Mouse (Mus musculus) spleen, embryonic (tissue): ENCODE data around the gene Tnrc6a.

Experiments
- CTCF ChIA-PET: fragments of 350-600 bp; sonication (Branson Sonifier 250); formaldehyde crosslinking; loops from one replicate; lab custom pipeline; 2022; lab: Charles Lee

Gene Tnrc6a

DNA sequence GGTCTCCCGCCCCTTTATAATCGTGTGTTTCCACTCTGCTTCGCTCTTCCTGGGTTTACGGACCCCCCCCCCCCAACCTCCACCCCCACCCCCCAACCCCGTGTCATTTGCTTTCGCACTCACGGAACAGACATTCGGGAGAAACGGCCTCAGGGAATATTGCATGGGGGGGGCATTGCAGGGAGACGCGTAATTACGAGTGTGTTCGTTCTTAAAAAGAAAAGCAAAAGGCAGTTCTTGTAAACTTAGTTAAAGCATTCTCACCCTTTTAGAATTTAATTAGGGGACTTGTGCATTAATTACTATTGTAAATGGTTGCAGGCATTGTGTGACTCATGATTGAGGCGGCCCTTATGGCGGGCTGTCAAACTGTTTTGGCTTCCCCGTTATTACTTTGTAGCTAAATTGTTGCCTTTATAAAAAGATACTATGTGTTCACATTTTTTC is 1.1 kb downstream of the Tnrc6a start:
- CTCF ChIA-PET, result no interaction called here

- CTCF ChIA-PET, result interaction anchor here (0.6 kb wide), 1 partner anchor 13 kb away, joined by 3 read pairs; no protein-coding TSS in a partner anchor
Measured at GRCm38 (mm10) chr7:123126056-123126455, 2.4 kb downstream of the Tnrc6a start.

GRCm38 (mm10) chr7:123127301-123127700 is 3.6 kb downstream of the Tnrc6a start:
- CTCF ChIA-PET, result no interaction called here

DNA sequence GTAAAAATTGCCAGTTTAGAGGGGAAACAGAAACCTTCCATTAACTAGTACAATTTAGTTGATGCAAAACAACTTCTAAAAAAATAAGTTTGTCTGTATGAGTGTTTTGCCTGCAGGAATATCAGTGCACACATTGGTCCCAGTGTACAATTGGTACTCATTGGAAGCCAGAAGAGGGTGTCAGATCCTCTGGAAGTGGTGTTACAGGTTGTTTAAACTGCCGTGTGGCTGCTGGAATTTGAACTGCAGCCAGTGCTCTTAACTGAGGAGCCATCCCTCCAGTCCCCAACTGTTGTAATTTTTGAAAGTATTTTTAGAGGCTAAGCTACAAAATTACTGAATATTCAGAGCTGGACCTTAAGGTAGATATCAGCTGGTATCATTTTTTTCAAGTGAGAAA is 4.3 kb downstream of the Tnrc6a start:
- CTCF ChIA-PET, result no interaction called here

DNA sequence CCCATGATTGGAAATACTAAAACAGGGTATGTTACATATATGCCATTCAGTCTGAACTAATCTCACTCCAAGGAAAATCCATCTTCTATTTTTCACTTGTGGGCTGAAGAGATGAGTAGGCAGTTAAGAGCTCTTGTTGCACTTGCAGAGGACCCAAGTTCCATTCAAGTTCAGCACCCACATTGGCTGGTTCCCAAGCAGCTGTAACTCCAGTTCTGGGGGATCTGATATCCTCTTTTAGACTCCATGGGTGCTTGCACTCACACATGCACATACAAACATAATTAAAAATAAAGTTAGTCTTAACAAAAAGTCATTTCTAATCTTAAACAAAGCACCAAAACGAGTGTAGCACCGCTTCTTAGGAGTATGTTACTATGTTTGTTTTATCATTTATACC is 5.4 kb downstream of the Tnrc6a start:
- CTCF ChIA-PET, result interaction anchor here (0.6 kb wide), 1 partner anchor 663 kb away, joined by 3 read pairs; no protein-coding TSS in a partner anchor

DNA sequence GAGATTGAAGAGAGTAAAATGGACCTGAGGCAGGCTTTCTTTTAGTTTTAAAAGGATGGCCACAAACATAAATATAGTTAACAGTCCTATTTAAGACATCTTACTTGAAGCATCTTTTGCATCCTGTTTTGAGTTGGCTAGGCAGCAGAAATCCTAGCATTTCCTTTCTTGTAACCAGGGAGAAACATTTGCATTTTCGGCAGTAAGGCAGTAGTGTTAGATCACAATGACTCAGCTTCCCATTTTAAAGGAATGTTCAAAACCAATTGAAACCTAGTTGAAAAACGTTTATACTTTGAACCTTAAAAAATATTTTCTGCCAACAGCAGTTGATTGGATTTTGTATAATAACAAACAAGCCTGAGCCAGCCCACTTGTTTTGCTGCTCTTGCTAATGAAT is 6.5 kb downstream of the Tnrc6a start:
- CTCF ChIA-PET, result no interaction called here

GRCm38 (mm10) chr7:123132401-123132800 is 8.7 kb downstream of the Tnrc6a start:
- CTCF ChIA-PET, result no interaction called here

DNA sequence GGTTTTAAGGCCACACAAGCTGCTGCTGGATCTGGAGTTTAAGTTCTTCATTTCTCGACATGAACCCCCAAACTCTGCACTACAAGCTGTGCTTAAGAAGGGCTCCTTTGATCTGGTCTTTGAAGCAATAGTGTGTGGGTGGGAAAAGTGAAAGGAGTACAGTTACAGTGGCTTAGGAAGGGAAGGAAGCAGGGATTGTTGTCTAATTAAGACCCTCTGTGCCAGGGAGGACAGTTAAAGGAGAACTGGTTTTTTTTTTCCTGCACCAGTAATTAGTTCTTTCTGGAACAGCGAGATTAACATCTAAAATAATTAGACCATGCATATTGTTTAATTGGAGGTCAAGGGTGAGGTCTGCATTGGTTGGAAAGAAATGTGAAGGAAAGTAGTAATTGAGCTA is 11.2 kb downstream of the Tnrc6a start:
- CTCF ChIA-PET, result interaction anchor here (0.7 kb wide), 1 partner anchor 137 kb away, joined by 4 read pairs; no protein-coding TSS in a partner anchor

GRCm38 (mm10) chr7:123135655-123136054 is 12.0 kb downstream of the Tnrc6a start:
- CTCF ChIA-PET, result interaction anchor here (0.7 kb wide), 1 partner anchor 138 kb away, joined by 4 read pairs; no protein-coding TSS in a partner anchor

DNA sequence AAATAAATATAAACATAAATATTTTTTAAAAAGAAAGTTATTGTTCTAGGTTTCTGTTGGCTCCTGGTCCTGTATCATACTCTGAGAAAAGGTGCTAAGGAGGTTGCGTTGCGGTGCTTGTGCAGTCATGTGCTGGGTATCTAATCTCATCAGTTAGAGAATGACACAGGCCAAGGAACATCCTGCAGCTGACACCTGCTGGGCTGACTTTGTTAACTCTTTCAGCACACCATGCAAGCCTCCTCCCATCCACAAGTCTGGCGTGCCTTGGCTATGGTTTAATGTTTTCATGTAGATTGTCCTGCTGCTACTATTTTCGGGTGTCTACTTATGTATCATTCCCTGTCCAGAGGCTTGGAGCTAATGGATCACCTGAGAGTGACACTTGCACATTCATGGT is 14.3 kb downstream of the Tnrc6a start:
- CTCF ChIA-PET, result no interaction called here

GRCm38 (mm10) chr7:123146141-123146846 is 22.6 kb downstream of the Tnrc6a start:
- CTCF ChIA-PET, result no interaction called here

DNA sequence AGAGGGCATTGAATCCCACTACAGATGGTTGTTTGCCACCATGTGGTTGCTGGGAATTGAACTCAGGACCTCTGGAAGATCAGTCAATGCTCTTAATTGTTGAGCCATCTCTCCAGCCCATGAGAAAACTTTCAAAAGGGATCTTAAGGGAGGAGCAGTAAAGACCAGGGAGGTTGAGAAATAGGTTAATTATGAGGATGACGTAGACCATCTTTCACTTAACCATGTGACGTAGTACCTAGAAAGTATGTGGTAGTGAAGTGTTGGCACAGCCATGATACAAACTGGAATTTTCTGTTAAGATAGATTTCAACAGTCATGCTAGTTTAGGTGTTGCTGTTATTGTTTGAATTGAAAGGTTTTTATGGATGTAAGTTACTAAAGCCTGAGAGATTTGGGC is 24.1 kb downstream of the Tnrc6a start:
- CTCF ChIA-PET, result interaction anchor here (0.6 to 0.7 kb wide), 2 partner anchors 9 to 515 kb away, joined by 3 to 4 read pairs; no protein-coding TSS in a partner anchor

DNA sequence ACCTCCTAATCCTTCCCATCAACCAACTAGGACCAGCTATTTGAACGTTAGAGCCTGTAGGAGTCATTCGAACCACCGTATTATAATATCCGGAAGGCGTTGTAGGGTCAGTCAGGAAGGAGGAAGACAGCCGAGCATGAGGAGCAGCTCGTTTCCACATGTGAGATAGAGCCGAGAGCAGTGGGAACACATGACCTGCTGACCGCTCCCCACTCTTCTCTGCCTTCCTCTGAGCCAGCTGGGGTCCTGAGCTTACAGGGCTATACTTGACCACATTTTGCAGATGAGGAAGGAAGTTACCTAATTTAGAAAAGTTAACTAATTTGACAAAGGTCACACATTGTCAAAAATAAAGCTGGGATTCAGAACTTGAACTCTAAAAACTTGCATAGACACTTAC is 25.2 kb downstream of the Tnrc6a start:
- CTCF ChIA-PET, result no interaction called here

GRCm38 (mm10) chr7:123162346-123162745 is 38.7 kb downstream of the Tnrc6a start:
- CTCF ChIA-PET, result interaction anchor here (0.5 kb wide), 1 partner anchor 59 kb away, joined by 4 read pairs; no protein-coding TSS in a partner anchor

DNA sequence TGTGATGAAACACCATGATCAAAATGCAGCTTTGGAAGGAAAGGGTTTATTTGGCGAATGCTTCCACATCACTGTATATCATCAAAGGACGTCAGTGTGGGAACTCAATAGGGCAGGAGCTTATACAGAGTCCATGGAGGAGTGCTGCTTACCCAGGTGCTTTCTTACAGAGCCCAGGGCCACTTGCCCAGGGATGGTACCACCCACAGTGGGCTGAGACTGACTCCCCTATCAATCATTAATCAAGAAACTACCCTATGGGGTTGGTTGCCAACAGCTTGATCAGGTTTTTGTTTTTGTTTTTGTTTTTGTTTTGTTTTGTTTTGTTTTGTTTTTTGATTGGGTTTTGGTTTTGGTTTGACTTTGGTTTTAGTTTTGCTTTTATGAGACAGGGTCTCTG is 43.8 kb downstream of the Tnrc6a start:
- CTCF ChIA-PET, result no interaction called here

DNA sequence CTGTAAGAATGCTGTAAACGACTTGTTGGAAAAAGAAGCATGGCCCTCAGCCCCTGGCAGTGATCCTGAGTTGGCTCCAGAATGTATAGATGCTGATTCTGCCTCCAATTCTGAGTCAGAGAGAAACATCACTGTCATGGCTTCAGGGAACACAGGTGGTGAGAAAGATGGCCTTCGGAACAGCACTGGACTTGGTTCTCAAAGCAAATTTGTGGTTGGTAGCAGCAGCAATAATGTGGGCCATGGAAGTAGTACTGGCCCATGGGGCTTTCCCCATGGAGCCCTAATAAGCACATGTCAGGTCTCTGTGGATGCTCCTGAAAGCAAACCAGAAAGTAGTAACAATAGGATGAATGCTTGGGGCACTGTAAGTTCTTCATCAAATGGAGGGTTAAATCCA is 45.9 kb downstream of the Tnrc6a start:
- CTCF ChIA-PET, result no interaction called here

DNA sequence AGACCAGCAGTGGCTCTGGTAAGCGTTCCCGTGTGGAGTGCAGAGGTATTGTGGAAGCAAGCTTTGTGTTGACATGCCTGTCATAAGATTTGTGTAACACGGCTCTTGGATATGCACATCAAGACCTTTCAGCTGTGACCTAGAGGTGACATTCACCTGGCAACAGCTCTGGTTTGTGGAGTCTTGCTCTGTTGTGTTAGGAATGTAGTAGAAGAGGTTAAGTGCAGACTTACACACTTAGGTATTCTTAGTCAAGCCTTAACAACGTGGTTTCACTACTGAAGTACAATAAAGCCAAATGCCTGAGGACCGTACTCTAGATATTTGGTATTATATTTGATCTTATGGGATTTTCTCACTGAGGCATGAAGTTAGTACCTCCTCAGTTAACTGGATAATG is 48.4 kb downstream of the Tnrc6a start:
- CTCF ChIA-PET, result interaction anchor here (0.6 kb wide), 1 partner anchor 622 kb away, joined by 8 read pairs; no protein-coding TSS in a partner anchor

DNA sequence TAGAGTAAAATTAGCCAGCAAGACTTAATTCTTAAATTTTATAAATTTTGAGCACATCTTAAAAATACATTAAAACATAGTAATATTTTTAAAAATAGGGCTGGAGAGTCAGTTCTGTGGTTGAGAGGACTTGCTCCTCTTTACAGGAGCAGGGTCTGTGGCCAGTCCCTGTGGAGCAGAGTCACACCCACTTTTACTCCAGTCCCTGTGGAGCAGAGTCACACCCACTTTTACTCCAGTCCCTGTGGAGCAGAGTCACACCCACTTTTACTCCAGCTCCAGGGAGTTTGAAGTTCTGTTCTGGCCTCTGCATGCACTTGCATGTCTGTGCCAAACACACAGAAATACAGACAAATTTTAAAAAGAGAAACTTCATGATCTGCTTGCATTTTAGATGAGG is 53.5 kb downstream of the Tnrc6a start:
- CTCF ChIA-PET, result no interaction called here

DNA sequence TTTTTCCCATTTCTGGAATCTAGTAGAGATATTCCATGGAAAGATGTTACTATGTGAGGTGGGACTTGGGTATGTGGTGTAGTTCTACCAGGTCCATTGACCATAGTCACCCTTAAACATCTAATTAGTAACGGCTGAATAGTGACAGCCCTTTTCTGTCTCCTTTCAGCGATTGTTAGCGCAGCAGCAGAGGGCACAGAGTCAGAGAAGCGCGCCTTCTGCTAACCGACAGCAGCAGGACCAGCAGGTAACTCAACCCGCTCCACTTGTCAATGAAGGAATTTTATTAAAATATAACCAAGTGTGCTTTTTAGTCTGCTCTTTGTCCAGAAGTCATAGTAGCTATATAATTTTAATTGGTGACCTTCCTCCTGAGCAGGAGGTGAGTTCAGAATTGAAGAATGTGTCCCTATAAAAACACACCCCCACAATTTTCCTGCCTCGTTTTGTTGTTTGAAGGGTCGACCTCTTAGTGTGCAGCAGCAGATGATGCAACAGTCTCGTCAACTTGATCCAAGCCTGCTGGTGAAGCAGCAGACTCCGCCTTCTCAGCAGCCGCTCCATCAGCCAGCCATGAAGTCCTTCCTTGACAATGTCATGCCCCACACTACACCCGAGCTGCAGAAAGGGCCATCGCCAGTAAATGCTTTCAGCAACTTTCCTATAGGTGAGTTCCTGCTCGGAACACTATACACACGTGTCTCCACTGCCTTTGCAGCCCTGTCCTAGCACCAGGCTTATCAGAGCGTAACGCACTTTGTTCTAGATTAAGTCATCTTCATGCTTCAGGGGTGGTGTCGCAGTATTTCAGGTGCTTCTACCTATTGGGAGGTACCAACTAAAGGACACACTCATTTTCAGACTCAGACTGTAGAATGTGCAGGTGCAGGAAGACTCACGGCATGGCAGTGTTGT is 58.4 kb downstream of the Tnrc6a start:
- CTCF ChIA-PET, result no interaction called here

DNA sequence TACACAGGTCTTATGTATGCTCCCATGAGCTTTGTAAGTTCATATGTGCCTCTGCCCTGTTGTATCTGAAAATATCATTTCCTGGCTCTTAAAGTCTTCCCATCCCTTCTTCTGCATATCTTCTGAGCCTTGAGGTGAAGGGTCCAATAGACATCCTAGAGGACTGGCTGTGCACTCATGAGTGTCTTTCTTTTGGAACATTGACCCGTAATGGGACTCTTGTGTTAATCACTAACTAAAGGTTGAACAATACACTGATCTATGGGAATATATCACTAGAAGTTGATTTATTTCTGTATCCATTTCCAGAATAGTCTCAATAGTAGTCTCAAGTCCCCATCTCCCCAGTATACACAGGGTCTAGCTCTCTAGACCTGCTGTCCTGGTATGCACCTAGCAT is 61.2 kb downstream of the Tnrc6a start:
- CTCF ChIA-PET, result no interaction called here

DNA sequence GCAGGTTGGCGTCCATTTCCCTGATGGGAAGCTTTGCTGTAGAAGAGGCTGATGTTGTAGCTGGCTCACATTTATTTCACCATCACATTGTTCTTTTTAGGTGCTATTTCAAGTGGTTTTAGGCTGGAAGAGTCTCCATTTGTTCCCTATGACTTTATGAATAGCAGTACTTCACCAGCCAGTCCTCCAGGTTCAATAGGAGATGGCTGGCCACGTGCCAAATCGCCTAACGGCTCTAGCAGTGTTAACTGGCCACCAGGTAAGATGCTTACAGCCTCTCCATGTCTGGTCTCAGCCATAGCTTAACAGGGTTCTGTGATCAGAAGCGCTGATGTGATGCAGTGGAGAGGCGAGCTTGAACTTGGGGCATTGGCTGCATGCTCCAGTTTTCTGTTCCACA is 62.8 kb downstream of the Tnrc6a start:
- CTCF ChIA-PET, result no interaction called here

DNA sequence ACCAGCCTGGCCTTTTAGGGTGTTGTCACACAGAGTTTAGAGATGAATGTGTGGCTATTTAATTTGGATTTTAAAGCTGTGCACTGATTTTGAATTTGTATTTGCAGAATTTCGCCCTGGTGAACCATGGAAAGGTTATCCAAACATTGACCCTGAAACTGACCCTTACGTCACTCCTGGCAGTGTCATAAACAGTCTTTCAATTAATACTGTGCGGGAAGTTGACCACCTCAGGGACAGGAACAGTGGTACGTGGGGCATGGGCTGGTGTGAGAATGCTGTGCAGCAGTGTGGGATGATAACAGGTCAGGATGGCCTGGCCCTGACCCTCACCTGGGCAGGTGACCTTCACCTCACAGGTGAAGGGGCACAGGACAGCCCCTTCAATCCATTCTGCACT is 63.6 kb downstream of the Tnrc6a start:
- CTCF ChIA-PET, result no interaction called here
